Mouse (Mus musculus): ENCODE measurements at regions not wholly inside any gene's neighbourhood (a gene's known extent, or its start where the extent isn't known, plus 50 kb on each side); places are given as distances from the start of the nearest gene placed in this dataset.
"Not testable (repeated sequence)": the region's sequence is repeated elsewhere in the genome, so short reads cannot be mapped to it uniquely, and the experiment has no call there.

DNA sequence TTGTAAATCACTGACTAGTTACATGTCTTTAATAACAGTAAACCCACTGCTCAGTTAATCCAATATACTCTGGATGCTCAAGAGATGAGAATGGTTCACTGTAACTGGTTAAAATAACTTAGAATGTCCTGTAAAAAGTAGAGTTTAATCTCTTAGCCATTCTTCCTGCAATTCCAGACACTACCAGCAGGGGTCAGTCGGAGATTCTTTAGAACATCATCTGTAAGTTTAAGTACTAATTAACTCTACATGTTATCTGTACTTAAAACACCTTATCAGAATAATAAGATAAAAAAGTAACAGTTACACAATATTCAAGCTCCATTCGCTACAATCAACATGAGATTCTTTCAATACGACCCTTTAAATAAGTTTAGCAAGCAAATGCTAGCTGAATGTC is 58.7 kb upstream of the Olig3 start:
- WGBS: 54% methylated on average over 3 of the region's 3 CpGs
- Histone ChIP-seq H3K27me3 (ENCODE audit: control insufficient read depth, insufficient read depth, low read length) (no peaks in the 10 kb centered on the region), H3K36me3 (ENCODE audit: control insufficient read depth, insufficient read depth, low read length) (no peaks in the 10 kb centered on the region), H3K4me2 (replicated peaks; ENCODE audit: low read depth, low read length) (no peak overlapping the region), H3K9ac (replicated peaks; ENCODE audit: low read depth, low read length) (no peak overlapping the region), H3K4me1 (ENCODE audit: control insufficient read depth, insufficient read depth, low read length) (no peaks in the 10 kb centered on the region), H3K4me3 (ENCODE audit: low read depth, low read length) (no peak overlapping the region), H3K27ac (ENCODE audit: low read length) (no peak overlapping the region), H3K9me3 (ENCODE audit: control insufficient read depth, low read depth, low read length) (no peaks in the 10 kb centered on the region)
- ATAC-seq (ENCODE audit: insufficient number of reproducible peaks, insufficient read depth, low FRiP score, low read depth): no peak

- Histone ChIP-seq H3K4me2 (replicated peaks; ENCODE audit: low read depth, low read length) (no peak overlapping the region), H3K9ac (replicated peaks; ENCODE audit: low read depth, low read length) (no peak overlapping the region), H3K27ac (ENCODE audit: low read length) (no peak overlapping the region), H3K27me3 (ENCODE audit: control insufficient read depth, insufficient read depth, low read length) (no peaks in the 10 kb centered on the region), H3K9me3 (ENCODE audit: control insufficient read depth, low read depth, low read length) (no peaks in the 10 kb centered on the region), H3K36me3 (ENCODE audit: control insufficient read depth, insufficient read depth, low read length) (no peaks in the 10 kb centered on the region), H3K4me3 (ENCODE audit: low read depth, low read length) (no peak overlapping the region), H3K4me1 (ENCODE audit: control insufficient read depth, insufficient read depth, low read length) (no peaks in the 10 kb centered on the region)
- 83% methylated on average over 7 of the region's 7 CpGs for WGBS
- no peak for ATAC-seq (ENCODE audit: insufficient number of reproducible peaks, insufficient read depth, low FRiP score, low read depth)
Measured at GRCm38 (mm10) chr10:19295388-19296013, 60.8 kb upstream of the Olig3 start.

DNA sequence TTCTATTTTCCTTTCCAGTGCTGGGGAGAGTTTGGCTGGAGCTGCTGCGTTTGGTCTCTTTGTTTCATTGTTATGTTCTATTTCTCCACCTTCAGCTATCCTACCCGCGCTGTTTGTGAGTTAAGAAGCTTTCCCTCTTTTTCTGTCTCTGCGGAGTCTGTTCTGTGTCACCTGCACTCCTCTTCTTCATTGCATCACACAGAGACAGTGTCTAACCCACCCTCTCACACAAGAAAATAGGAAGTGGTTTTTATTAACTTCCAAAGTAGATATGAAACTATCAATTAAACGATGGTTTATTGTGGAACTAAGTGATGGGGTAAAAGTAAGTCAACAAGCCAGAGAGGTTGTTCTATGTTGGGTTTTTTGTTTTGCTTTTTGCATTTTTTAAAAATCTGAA is 64.9 kb upstream of the Olig3 start:
- Histone ChIP-seq H3K4me3 (ENCODE audit: low read depth, low read length) (no peak overlapping the region), H3K4me2 (replicated peaks; ENCODE audit: low read depth, low read length) (no peak overlapping the region), H3K27me3 (ENCODE audit: control insufficient read depth, insufficient read depth, low read length) (no peaks in the 10 kb centered on the region), H3K36me3 (ENCODE audit: control insufficient read depth, insufficient read depth, low read length) (no peaks in the 10 kb centered on the region), H3K9me3 (ENCODE audit: control insufficient read depth, low read depth, low read length) (no peaks in the 10 kb centered on the region), H3K9ac (replicated peaks; ENCODE audit: low read depth, low read length) (no peak overlapping the region), H3K4me1 (ENCODE audit: control insufficient read depth, insufficient read depth, low read length) (no peaks in the 10 kb centered on the region), H3K27ac (ENCODE audit: low read length) (no peak overlapping the region)
- no peak for ATAC-seq (ENCODE audit: insufficient number of reproducible peaks, insufficient read depth, low FRiP score, low read depth)
- WGBS: 79% methylated on average over 5 of the region's 5 CpGs

DNA sequence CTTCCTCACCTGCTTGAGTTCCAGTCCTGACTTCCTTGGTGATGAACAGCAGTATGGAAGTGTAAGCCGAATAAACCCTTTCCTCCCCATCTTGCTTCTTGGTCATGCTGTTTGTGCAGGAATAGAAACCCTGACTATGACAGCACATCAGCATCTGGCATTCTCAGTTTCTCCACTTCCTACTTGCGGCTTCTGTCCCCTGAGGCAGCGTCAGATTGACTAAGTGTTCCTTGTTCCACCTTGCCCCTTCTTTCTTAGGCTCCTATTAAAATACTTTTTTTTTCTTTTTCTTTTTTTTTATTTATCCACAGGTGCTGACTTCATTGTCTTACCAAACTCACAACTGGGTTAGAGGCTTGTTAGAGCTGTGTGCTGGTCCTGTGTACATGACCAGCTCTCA is 65.3 kb upstream of the Olig3 start:
- H3K9me3 ChIP-seq (ENCODE audit: control insufficient read depth, low read depth, low read length); H3K27ac ChIP-seq (ENCODE audit: low read length); H3K27me3 ChIP-seq (ENCODE audit: control insufficient read depth, insufficient read depth, low read length); H3K9ac ChIP-seq (replicated peaks; ENCODE audit: low read depth, low read length); H3K36me3 ChIP-seq (ENCODE audit: control insufficient read depth, insufficient read depth, low read length); H3K4me3 ChIP-seq (ENCODE audit: low read depth, low read length); H3K4me2 ChIP-seq (replicated peaks; ENCODE audit: low read depth, low read length); ATAC-seq (ENCODE audit: insufficient number of reproducible peaks, insufficient read depth, low FRiP score, low read depth); H3K4me1 ChIP-seq (ENCODE audit: control insufficient read depth, insufficient read depth, low read length): not testable (repeated sequence)
- 81% methylated on average over 3 of the region's 3 CpGs for WGBS

- WGBS: 92% methylated on average over 3 of the region's 3 CpGs
- Histone ChIP-seq H3K27ac (ENCODE audit: low read length) (no peak overlapping the region), H3K27me3 (ENCODE audit: control insufficient read depth, insufficient read depth, low read length) (no peaks in the 10 kb centered on the region), H3K4me2 (replicated peaks; ENCODE audit: low read depth, low read length) (no peak overlapping the region), H3K9me3 (ENCODE audit: control insufficient read depth, low read depth, low read length) (no peaks in the 10 kb centered on the region), H3K4me3 (ENCODE audit: low read depth, low read length) (no peak overlapping the region), H3K4me1 (ENCODE audit: control insufficient read depth, insufficient read depth, low read length) (no peaks in the 10 kb centered on the region), H3K36me3 (ENCODE audit: control insufficient read depth, insufficient read depth, low read length) (no peaks in the 10 kb centered on the region), H3K9ac (replicated peaks; ENCODE audit: low read depth, low read length) (no peak overlapping the region)
- ATAC-seq (ENCODE audit: insufficient number of reproducible peaks, insufficient read depth, low FRiP score, low read depth): no peak
Measured at GRCm38 (mm10) chr10:19282166-19282565, 74.2 kb upstream of the Olig3 start.

DNA sequence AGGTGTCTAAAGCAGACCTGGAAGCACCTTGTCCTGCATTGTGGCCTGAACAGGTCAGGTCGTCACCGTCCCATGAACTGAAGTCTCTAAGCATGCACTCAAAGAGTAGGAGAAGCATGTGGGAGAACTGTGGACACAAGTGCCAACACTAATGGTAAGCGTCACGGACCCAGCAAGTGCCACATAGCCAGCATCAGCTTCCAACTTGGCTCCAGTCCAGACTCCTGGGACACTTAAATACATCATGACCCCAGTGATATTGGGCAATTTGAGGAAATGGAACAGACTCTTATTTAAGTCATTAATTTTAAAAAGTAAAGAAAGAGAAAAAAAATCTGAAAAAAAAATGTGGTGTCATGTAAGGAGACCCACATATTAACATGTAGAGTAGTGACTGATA is 75.3 kb upstream of the Olig3 start:
- Histone ChIP-seq H3K9me3 (ENCODE audit: control insufficient read depth, low read depth, low read length) (no peaks in the 10 kb centered on the region), H3K36me3 (ENCODE audit: control insufficient read depth, insufficient read depth, low read length) (no peaks in the 10 kb centered on the region), H3K4me1 (ENCODE audit: control insufficient read depth, insufficient read depth, low read length) (no peaks in the 10 kb centered on the region), H3K9ac (replicated peaks; ENCODE audit: low read depth, low read length) (no peak overlapping the region), H3K4me2 (replicated peaks; ENCODE audit: low read depth, low read length) (no peak overlapping the region), H3K27me3 (ENCODE audit: control insufficient read depth, insufficient read depth, low read length) (no peaks in the 10 kb centered on the region), H3K4me3 (ENCODE audit: low read depth, low read length) (no peak overlapping the region), H3K27ac (ENCODE audit: low read length) (no peak overlapping the region)
- 87% methylated on average over 4 of the region's 4 CpGs for WGBS
- ATAC-seq (ENCODE audit: insufficient number of reproducible peaks, insufficient read depth, low FRiP score, low read depth): no peak

DNA sequence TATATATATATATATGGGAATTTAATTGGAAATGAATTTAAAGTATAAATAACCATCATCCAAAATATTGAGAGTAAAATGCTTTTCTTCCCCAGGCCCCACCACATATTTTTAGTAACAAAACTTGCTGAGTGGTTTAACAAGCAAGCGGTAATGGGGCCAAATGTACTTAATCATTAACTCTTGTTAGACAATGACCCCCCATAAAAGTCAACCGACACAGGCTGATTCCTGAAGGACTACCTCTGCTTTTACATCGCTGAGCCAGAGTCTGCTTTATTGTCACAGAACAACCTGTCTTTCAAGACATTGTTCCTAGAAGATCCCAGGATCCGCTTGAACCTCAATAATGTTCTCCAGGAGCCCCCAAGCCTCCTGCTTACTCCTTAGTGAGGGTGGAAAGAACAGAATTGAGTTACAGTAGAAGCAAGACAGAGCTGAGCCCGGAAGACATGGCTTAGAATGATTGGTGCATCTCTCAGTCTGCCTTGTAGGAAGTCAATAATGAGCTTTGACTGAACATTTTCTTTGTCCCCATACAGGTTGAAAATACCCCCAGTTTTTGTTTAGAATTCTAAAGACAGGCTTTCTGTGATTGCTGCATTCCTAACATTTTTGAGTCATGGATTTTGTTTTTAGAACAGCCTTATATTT is 78.0 kb upstream of the Olig3 start:
- Histone ChIP-seq H3K27me3 (ENCODE audit: control insufficient read depth, insufficient read depth, low read length) (no peaks in the 10 kb centered on the region), H3K36me3 (ENCODE audit: control insufficient read depth, insufficient read depth, low read length) (no peaks in the 10 kb centered on the region), H3K4me2 (replicated peaks; ENCODE audit: low read depth, low read length) (no peak overlapping the region), H3K9me3 (ENCODE audit: control insufficient read depth, low read depth, low read length) (no peaks in the 10 kb centered on the region), H3K4me1 (ENCODE audit: control insufficient read depth, insufficient read depth, low read length) (no peaks in the 10 kb centered on the region), H3K4me3 (ENCODE audit: low read depth, low read length) (no peak overlapping the region), H3K27ac (ENCODE audit: low read length) (no peak overlapping the region), H3K9ac (replicated peaks; ENCODE audit: low read depth, low read length) (no peak overlapping the region)
- 56% methylated on average over 5 of the region's 5 CpGs for WGBS
- no peak for ATAC-seq (ENCODE audit: insufficient number of reproducible peaks, insufficient read depth, low FRiP score, low read depth)

GRCm38 (mm10) chr10:19277103-19277827 is 79.1 kb upstream of the Olig3 start:
- Histone ChIP-seq H3K4me3 (ENCODE audit: low read depth, low read length) (no peak overlapping the region), H3K9ac (replicated peaks; ENCODE audit: low read depth, low read length) (no peak overlapping the region), H3K4me2 (replicated peaks; ENCODE audit: low read depth, low read length) (no peak overlapping the region), H3K27ac (ENCODE audit: low read length) (no peak overlapping the region), H3K27me3 (ENCODE audit: control insufficient read depth, insufficient read depth, low read length) (no peaks in the 10 kb centered on the region), H3K9me3 (ENCODE audit: control insufficient read depth, low read depth, low read length) (no peaks in the 10 kb centered on the region), H3K36me3 (ENCODE audit: control insufficient read depth, insufficient read depth, low read length) (no peaks in the 10 kb centered on the region), H3K4me1 (ENCODE audit: control insufficient read depth, insufficient read depth, low read length) (no peaks in the 10 kb centered on the region)
- WGBS: 76% methylated on average over 9 of the region's 9 CpGs
- no peak for ATAC-seq (ENCODE audit: insufficient number of reproducible peaks, insufficient read depth, low FRiP score, low read depth)

Measured in stomach, embryonic 14.5 days (tissue).